Mouse (Mus musculus) E14TG2a.4 (cell line): Measurements from ENCODE around the gene Mrps26.

Experiments used
- H3K27me3 ChIP-seq: 2 replicates; pipeline ENCODE4 v1.6.1; 2014; ENCODE audit warnings: low read length, control low read depth; ENCODE audit not compliant: insufficient read depth
- H3K36me3 ChIP-seq: 2 replicates; pipeline ENCODE4 v1.6.1; 2014; ENCODE audit warnings: low read length, control low read depth; ENCODE audit not compliant: insufficient read depth
- H3K4me1 ChIP-seq: replicated peaks from 2 replicates; pipeline ENCODE4 v1.6.1; 2014; ENCODE audit warnings: low read depth, low read length, control low read depth
- H3K4me3 ChIP-seq: replicated peaks from 2 replicates; pipeline ENCODE4 v1.5.1; 2014; ENCODE audit warnings: mild to moderate bottlenecking, low read length
- H3K9me3 ChIP-seq: 2 replicates; pipeline ENCODE4 v1.6.1; 2014; ENCODE audit warnings: low read length, control low read depth
- CTCF ChIP-seq: conservative IDR thresholded peaks from 2 replicates; pipeline ENCODE4 v1.5.1; 2014; ENCODE audit warnings: low read length
- NANOG ChIP-seq: IDR thresholded peaks from 2 replicates; pipeline ENCODE4 v1.6.1; 2014; ENCODE audit warnings: borderline replicate concordance, low read length, mixed read lengths
- POU5F1 ChIP-seq: IDR thresholded peaks from 2 replicates; pipeline ENCODE4 v1.6.1; 2014; ENCODE audit warnings: low read length, borderline replicate concordance

Gene Mrps26

DNA sequence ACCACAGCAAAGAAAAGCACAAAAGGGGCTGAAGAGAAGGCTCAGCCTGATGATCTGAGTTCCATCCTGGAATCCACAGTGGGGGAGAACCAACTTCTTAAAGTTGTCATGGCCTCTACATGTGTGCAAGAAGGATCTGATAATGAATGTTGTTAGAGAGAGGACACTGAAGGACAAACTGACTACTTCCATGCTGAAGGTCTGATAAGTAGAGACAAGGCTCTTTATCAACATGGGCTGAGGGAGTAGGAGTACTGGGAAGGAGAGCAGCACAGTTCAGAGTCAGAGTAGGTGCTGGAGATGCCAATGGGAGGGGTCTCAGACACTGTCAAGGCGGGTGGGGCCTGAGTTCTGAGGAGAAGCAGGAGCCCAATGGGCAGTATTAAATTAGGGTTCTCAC is 32.1 kb downstream of the Mrps26 start:
- no peaks in the 10 kb centered on the region for H3K9me3 ChIP-seq

DNA sequence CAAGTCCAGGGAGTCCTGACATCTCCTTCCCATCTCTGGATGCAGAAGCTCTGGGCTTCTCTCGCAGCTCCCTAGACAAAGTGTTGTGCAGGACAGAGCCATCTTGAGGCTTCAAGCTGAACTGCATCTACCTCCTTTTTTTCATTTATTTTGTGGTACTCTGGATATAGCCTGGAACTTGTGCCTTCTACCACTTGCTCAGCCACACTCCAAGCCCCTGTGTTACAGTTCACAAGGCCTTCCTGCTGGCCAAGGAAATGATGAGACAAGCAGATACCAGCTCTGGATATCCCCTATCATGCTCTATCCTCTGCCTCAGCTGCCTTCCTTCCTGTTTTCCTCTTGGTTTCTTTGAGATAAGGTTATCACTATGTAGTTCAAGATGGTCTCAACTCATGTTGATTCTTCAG is 34.1 kb downstream of the Mrps26 start:
- no peaks in the 10 kb centered on the region for H3K27me3 ChIP-seq
- TF ChIP-seq CTCF (peak; percentile 78), NANOG (no peak)
- H3K36me3 ChIP-seq: peaks cover 88% of the 10 kb centered on the region
- H3K4me1 ChIP-seq: peaks cover 5% of the 10 kb centered on the region; the same call in 1 of the 2 replicates
- H3K4me3 ChIP-seq: no peak overlapping the region
- no peaks in the 10 kb centered on the region for H3K9me3 ChIP-seq

More for the DNA sequence above, 32.1 kb downstream of the Mrps26 start:
- TF ChIP-seq CTCF (no peak), POU5F1 (no peak), NANOG (no peak)
- Histone ChIP-seq H3K36me3 (peaks cover 84% of the 10 kb centered on the region), H3K27me3 (no peaks in the 10 kb centered on the region), H3K4me3 (no peak overlapping the region), H3K4me1 (peaks cover 5% of the 10 kb centered on the region; the same call in 1 of the 2 replicates)

DNA sequence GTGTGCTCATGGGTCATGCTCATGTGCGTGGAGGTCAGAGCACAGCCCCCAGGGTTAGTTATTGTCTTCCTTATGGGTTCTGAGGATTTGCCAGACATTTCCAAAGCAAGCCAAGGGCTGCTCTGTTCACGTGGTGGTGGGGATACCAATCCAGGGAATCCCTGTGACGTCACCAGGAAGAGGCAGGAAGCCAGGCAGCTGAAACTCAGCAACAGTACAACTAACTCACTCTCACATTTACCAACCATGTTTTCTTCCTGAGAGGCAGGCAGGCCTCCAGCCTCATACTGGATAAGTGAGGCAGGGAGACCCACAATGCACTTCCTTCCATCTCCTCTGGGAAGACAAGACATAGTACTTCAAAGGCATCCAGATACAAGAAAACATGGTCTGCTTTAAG is 34.9 kb downstream of the Mrps26 start:
- Histone ChIP-seq H3K4me1 (peaks cover 5% of the 10 kb centered on the region; the same call in 1 of the 2 replicates), H3K36me3 (peaks cover 90% of the 10 kb centered on the region), H3K27me3 (no peaks in the 10 kb centered on the region), H3K9me3 (no peaks in the 10 kb centered on the region), H3K4me3 (no peak overlapping the region)
- TF ChIP-seq POU5F1 (no peak), NANOG (no peak), CTCF (no peak)

DNA sequence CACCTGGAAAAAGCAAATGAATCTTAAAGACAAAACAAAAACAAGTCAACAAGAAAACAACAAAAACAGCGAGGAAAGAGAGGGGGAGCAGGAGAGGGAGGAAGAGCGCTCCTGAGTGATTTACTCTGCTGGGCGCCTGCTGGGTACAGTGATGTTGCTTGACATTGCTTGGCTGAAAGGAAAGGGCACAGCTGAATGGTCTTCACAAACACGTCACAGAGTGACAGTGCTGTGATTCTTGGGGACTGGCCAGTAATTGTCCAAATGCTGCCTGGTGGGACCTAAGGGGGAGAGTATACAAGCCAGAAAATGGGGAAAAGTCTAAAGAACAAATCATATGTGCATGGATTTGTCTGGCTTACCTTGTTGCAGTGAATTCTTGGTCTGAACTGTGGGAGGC is 38.7 kb downstream of the Mrps26 start:
- H3K36me3 ChIP-seq: peaks cover 79% of the 10 kb centered on the region
- no peaks in the 10 kb centered on the region for H3K9me3 ChIP-seq
- H3K4me3 ChIP-seq: no peak overlapping the region
- no peaks in the 10 kb centered on the region for H3K27me3 ChIP-seq
- TF ChIP-seq POU5F1 (no peak), CTCF (no peak), NANOG (no peak)
- H3K4me1 ChIP-seq: no peaks in the 10 kb centered on the region; the same call in 1 of the 2 replicates

DNA sequence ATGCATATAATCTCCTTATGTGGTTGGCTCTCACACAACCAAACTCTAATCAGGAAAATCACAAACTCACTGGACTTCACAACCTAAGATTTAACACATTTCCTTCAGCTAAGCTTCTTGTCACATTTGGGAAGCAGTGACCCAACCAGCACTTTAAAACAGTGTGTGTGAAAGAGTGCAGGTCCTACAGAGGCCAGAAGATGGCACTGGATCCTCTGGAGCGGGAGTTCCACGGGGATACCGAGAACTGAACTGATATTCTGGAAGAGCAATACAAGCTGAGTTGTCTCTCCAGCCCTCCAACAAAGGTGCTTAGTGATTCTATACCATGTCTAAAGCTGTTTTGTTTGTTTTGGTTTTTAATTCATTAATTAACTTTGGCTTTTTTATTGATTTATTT is 49.5 kb downstream of the Mrps26 start:
- Histone ChIP-seq H3K9me3 (no peaks in the 10 kb centered on the region), H3K36me3 (peaks cover 74% of the 10 kb centered on the region), H3K4me1 (no peaks in the 10 kb centered on the region), H3K4me3 (no peak overlapping the region), H3K27me3 (no peaks in the 10 kb centered on the region)
- TF ChIP-seq CTCF (peak; percentile 68), NANOG (no peak), POU5F1 (no peak)
